Mouse (Mus musculus): ENCODE measurements around the gene Gm44596. TPM values are rescaled to one million over a fixed set of nuclear protein-coding genes. Genes with fewer than 3 reads are reported as not detected.

Gene Gm44596
- polyA plus RNA-seq, 1 experiment from 2014 or later, result not detected

- H3K36me3 ChIP-seq, result peaks cover 6% of the 10 kb centered on the region; the same call in 1 of the 2 replicates
- no peak for ATAC-seq (ENCODE audit: low FRiP score, low read depth)
- no peaks in the 10 kb centered on the region for H3K27me3 ChIP-seq
- H3K4me2 ChIP-seq, result no peak overlapping the region
- no peak overlapping the region for H3K27ac ChIP-seq (replicated peaks)
- WGBS, result 93% methylated on average over 1 of the region's 1 CpGs
- H3K4me3 ChIP-seq, result no peak overlapping the region
- no peak overlapping the region for H3K9ac ChIP-seq
- no peaks in the 10 kb centered on the region for H3K9me3 ChIP-seq
- no peaks in the 10 kb centered on the region for H3K4me1 ChIP-seq (replicated peaks)
Measured at GRCm38 (mm10) chr6:128418076-128418475, 42.8 kb downstream of the Gm44596 start.

- Histone ChIP-seq H3K9me3 (no peaks in the 10 kb centered on the region), H3K4me3 (no peak overlapping the region), H3K4me1 (replicated peaks) (peaks cover 8% of the 10 kb centered on the region), H3K27ac (replicated peaks) (no peak overlapping the region), H3K9ac (no peak overlapping the region), H3K27me3 (no peaks in the 10 kb centered on the region), H3K36me3 (no peaks in the 10 kb centered on the region), H3K4me2 (no peak overlapping the region)
- 92% methylated on average over 2 of the region's 2 CpGs for WGBS
- no peak for ATAC-seq (ENCODE audit: low FRiP score, low read depth)
Measured at GRCm38 (mm10) chr6:128421036-128421435, 45.7 kb downstream of the Gm44596 start.

GRCm38 (mm10) chr6:128421480-128421879 is 46.2 kb downstream of the Gm44596 start:
- 89% methylated on average over 3 of the region's 3 CpGs for WGBS
- no peak for ATAC-seq (ENCODE audit: low FRiP score, low read depth)
- H3K27ac ChIP-seq (replicated peaks), result no peak overlapping the region
- no peak overlapping the region for H3K4me2 ChIP-seq
- H3K27me3 ChIP-seq, result no peaks in the 10 kb centered on the region
- H3K4me1 ChIP-seq (replicated peaks), result peaks cover 8% of the 10 kb centered on the region
- H3K9ac ChIP-seq, result no peak overlapping the region
- H3K4me3 ChIP-seq, result no peak overlapping the region
- H3K36me3 ChIP-seq, result no peaks in the 10 kb centered on the region
- H3K9me3 ChIP-seq, result no peaks in the 10 kb centered on the region

GRCm38 (mm10) chr6:128423496-128424268 is 48.4 kb downstream of the Gm44596 start:
- 0 out of 2 replicates have a peak, but pooled peaks have one; percentile 43 for ATAC-seq (ENCODE audit: low FRiP score, low read depth)
- no peaks in the 10 kb centered on the region for H3K9me3 ChIP-seq
- peak overlapping the region; percentile 70 for H3K4me3 ChIP-seq
- H3K4me1 ChIP-seq (replicated peaks), result peaks cover 8% of the 10 kb centered on the region
- H3K4me2 ChIP-seq, result peak overlapping the region; percentile 72
- peaks cover 8% of the 10 kb centered on the region for H3K36me3 ChIP-seq
- WGBS, result 46% methylated on average over 15 of the region's 16 CpGs
- H3K27ac ChIP-seq (replicated peaks), result peak overlapping the region; percentile 100
- H3K9ac ChIP-seq, result peak overlapping the region; percentile 86
- H3K27me3 ChIP-seq, result no peaks in the 10 kb centered on the region

GRCm38 (mm10) chr6:128424269-128425019 is 49.1 kb downstream of the Gm44596 start, which contains the start of gene Itfg2:
Gene Itfg2 (minus strand): TSS chr6:128424931.
- WGBS, result under 1% methylated on average over 42 of the region's 42 CpGs
- Histone ChIP-seq H3K9ac (peak within 1 kb of the TSS; percentile 86), H3K4me2 (peak within 1 kb of the TSS; percentile 72), H3K27ac (replicated peaks) (peak within 1 kb of the TSS; percentile 100), H3K27me3 (no peaks in the 10 kb centered on the region), H3K4me1 (replicated peaks) (peaks cover 8% of the 10 kb centered on the region), H3K4me3 (peak within 1 kb of the TSS; percentile 70), H3K36me3 (peaks cover 13% of the 10 kb centered on the region), H3K9me3 (no peaks in the 10 kb centered on the region)
- ATAC-seq (ENCODE audit: low FRiP score, low read depth), result peak; percentile 96

GRCm38 (mm10) chr6:128425046-128425445 is 49.7 kb downstream of the Gm44596 start:
- WGBS, result 22% methylated on average over 9 of the region's 9 CpGs
- Histone ChIP-seq H3K27me3 (no peaks in the 10 kb centered on the region), H3K9me3 (no peaks in the 10 kb centered on the region), H3K4me1 (replicated peaks) (peaks cover 8% of the 10 kb centered on the region), H3K27ac (replicated peaks) (peak overlapping the region; percentile 100), H3K9ac (peak overlapping the region; percentile 86), H3K4me3 (peak overlapping the region; percentile 70), H3K4me2 (peak overlapping the region; percentile 72), H3K36me3 (peaks cover 17% of the 10 kb centered on the region)
- ATAC-seq (ENCODE audit: low FRiP score, low read depth), result 0 out of 2 replicates have a peak, but pooled peaks have one; percentile 4

GRCm38 (mm10) chr6:128427571-128427970 is 52.3 kb downstream of the Gm44596 start:
- no peak overlapping the region for H3K4me3 ChIP-seq
- H3K27me3 ChIP-seq, result no peaks in the 10 kb centered on the region
- H3K9ac ChIP-seq, result no peak overlapping the region
- H3K4me2 ChIP-seq, result no peak overlapping the region
- no peak overlapping the region for H3K27ac ChIP-seq (replicated peaks)
- ATAC-seq (ENCODE audit: low FRiP score, low read depth), result no peak
- WGBS, result 93% methylated on average over 5 of the region's 5 CpGs
- H3K36me3 ChIP-seq, result peaks cover 39% of the 10 kb centered on the region
- H3K4me1 ChIP-seq (replicated peaks), result peaks cover 8% of the 10 kb centered on the region
- no peaks in the 10 kb centered on the region for H3K9me3 ChIP-seq

- Histone ChIP-seq H3K9ac (no peak overlapping the region), H3K27me3 (no peaks in the 10 kb centered on the region), H3K27ac (replicated peaks) (no peak overlapping the region), H3K4me2 (no peak overlapping the region), H3K4me1 (replicated peaks) (peaks cover 3% of the 10 kb centered on the region), H3K9me3 (no peaks in the 10 kb centered on the region), H3K4me3 (no peak overlapping the region), H3K36me3 (peaks cover 57% of the 10 kb centered on the region)
- ATAC-seq (ENCODE audit: low FRiP score, low read depth), result no peak
- WGBS, result 100% methylated on average over 2 of the region's 2 CpGs
Measured at GRCm38 (mm10) chr6:128429300-128429699, 54.0 kb downstream of the Gm44596 start.

GRCm38 (mm10) chr6:128429826-128430225 is 54.5 kb downstream of the Gm44596 start:
- no peaks in the 10 kb centered on the region for H3K27me3 ChIP-seq
- no peak overlapping the region for H3K4me2 ChIP-seq
- no peak overlapping the region for H3K9ac ChIP-seq
- no peak overlapping the region for H3K27ac ChIP-seq (replicated peaks)
- 94% methylated on average over 6 of the region's 6 CpGs for WGBS
- H3K36me3 ChIP-seq, result peaks cover 62% of the 10 kb centered on the region
- no peak for ATAC-seq (ENCODE audit: low FRiP score, low read depth)
- H3K9me3 ChIP-seq, result no peaks in the 10 kb centered on the region
- no peak overlapping the region for H3K4me3 ChIP-seq
- H3K4me1 ChIP-seq (replicated peaks), result peaks cover 3% of the 10 kb centered on the region

- peaks cover 11% of the 10 kb centered on the region for H3K4me1 ChIP-seq (replicated peaks)
- no peaks in the 10 kb centered on the region for H3K27me3 ChIP-seq
- H3K9me3 ChIP-seq, result no peaks in the 10 kb centered on the region
- H3K36me3 ChIP-seq, result peaks cover 78% of the 10 kb centered on the region
- WGBS, result 69% methylated on average over 13 of the region's 13 CpGs
- H3K4me3 ChIP-seq, result no peak overlapping the region
- no peak overlapping the region for H3K4me2 ChIP-seq
- H3K27ac ChIP-seq (replicated peaks), result no peak overlapping the region
- ATAC-seq (ENCODE audit: low FRiP score, low read depth), result no peak
- no peak overlapping the region for H3K9ac ChIP-seq
Measured at GRCm38 (mm10) chr6:128432356-128432915, 57.1 kb downstream of the Gm44596 start.

GRCm38 (mm10) chr6:128433566-128433965 is 58.3 kb downstream of the Gm44596 start:
- H3K9ac ChIP-seq, result no peak overlapping the region
- no peak for ATAC-seq (ENCODE audit: low FRiP score, low read depth)
- H3K4me1 ChIP-seq (replicated peaks), result peaks cover 11% of the 10 kb centered on the region
- 94% methylated on average over 13 of the region's 13 CpGs for WGBS
- H3K4me3 ChIP-seq, result no peak overlapping the region
- no peaks in the 10 kb centered on the region for H3K9me3 ChIP-seq
- H3K36me3 ChIP-seq, result peaks cover 70% of the 10 kb centered on the region
- no peaks in the 10 kb centered on the region for H3K27me3 ChIP-seq
- H3K4me2 ChIP-seq, result no peak overlapping the region
- no peak overlapping the region for H3K27ac ChIP-seq (replicated peaks)

- H3K4me1 ChIP-seq (replicated peaks), result peaks cover 19% of the 10 kb centered on the region
- no peak overlapping the region for H3K9ac ChIP-seq
- H3K36me3 ChIP-seq, result peaks cover 56% of the 10 kb centered on the region
- no peaks in the 10 kb centered on the region for H3K27me3 ChIP-seq
- no peak overlapping the region for H3K27ac ChIP-seq (replicated peaks)
- H3K4me3 ChIP-seq, result no peak overlapping the region
- ATAC-seq (ENCODE audit: low FRiP score, low read depth), result no peak
- H3K9me3 ChIP-seq, result no peaks in the 10 kb centered on the region
- no peak overlapping the region for H3K4me2 ChIP-seq
- 80% methylated on average over 5 of the region's 5 CpGs for WGBS
Measured at GRCm38 (mm10) chr6:128435474-128435873, 60.2 kb downstream of the Gm44596 start.

All from hindbrain, embryonic 15.5 days (tissue).